Mouse (Mus musculus) neural tube, embryonic 10.5 days (tissue): ENCODE measurements around the gene Gm18596.
"Not testable (repeated sequence)": the region's sequence is repeated elsewhere in the genome, so short reads cannot be mapped to it uniquely, and the experiment has no call there.

Experiments used
- DNase-seq: peaks from one replicate; pipeline ENCODE4 v3.0.0-alpha.2; 2017; ENCODE audit warnings: low spot score; ENCODE audit errors: extremely low spot score

Gm18596 gene

GRCm38 (mm10) chr10:77741924-77742688, at the start of gene Gm18596:
Gm18596 (minus strand) TSS chr10:77742638.
- not testable (repeated sequence) for DNase-seq

GRCm38 (mm10) chr10:77788621-77789020, 46.2 kb upstream of the Gm18596 start:
- DNase-seq, result no peak

- DNase-seq, result not testable (repeated sequence)
Measured at GRCm38 (mm10) chr10:77787876-77788275, 45.4 kb upstream of the Gm18596 start, which contains the start of gene Gm7137. Gm7137 (minus strand) TSS chr10:77788200.

- not testable (repeated sequence) for DNase-seq
Measured at GRCm38 (mm10) chr10:77783396-77783795, 41.0 kb upstream of the Gm18596 start.

- not testable (repeated sequence) for DNase-seq
Measured at GRCm38 (mm10) chr10:77782442-77782841, 40.0 kb upstream of the Gm18596 start, which contains the start of gene Gm3250. Gm3250 (minus strand) TSS chr10:77782542.

GRCm38 (mm10) chr10:77776844-77777243, 34.4 kb upstream of the Gm18596 start, which contains the start of gene Gm7138:
Gm7138 (minus strand) TSS chr10:77776944.
- not testable (repeated sequence) for DNase-seq

- not testable (repeated sequence) for DNase-seq
Measured at GRCm38 (mm10) chr10:77772142-77772541, 29.7 kb upstream of the Gm18596 start.

- DNase-seq, result not testable (repeated sequence)
Measured at GRCm38 (mm10) chr10:77771225-77771624, 28.8 kb upstream of the Gm18596 start, which contains the start of gene Gm3238. Gm3238 (minus strand) TSS chr10:77771325.

GRCm38 (mm10) chr10:77769727-77770126, 27.3 kb upstream of the Gm18596 start:
- DNase-seq, result no peak

GRCm38 (mm10) chr10:77759582-77759981, 17.1 kb upstream of the Gm18596 start, which contains the start of gene Gm3233:
Gm3233 (minus strand) TSS chr10:77759682.
- DNase-seq, result not testable (repeated sequence)

GRCm38 (mm10) chr10:77753448-77753847, 11.0 kb upstream of the Gm18596 start:
- DNase-seq, result no peak

GRCm38 (mm10) chr10:77752312-77752711, 9.9 kb upstream of the Gm18596 start:
- not testable (repeated sequence) for DNase-seq

GRCm38 (mm10) chr10:77751254-77751653, 8.8 kb upstream of the Gm18596 start, which contains the start of gene Gm9736:
Gm9736 (minus strand) TSS chr10:77751354.
- not testable (repeated sequence) for DNase-seq

GRCm38 (mm10) chr10:77750686-77751085, 8.2 kb upstream of the Gm18596 start:
- not testable (repeated sequence) for DNase-seq

- DNase-seq, result no peak
Measured at GRCm38 (mm10) chr10:77738929-77739328, 3.5 kb downstream of the Gm18596 start.

- no peak for DNase-seq
Measured at GRCm38 (mm10) chr10:77735928-77736327, 6.5 kb downstream of the Gm18596 start.

GRCm38 (mm10) chr10:77729241-77729640, 13.2 kb downstream of the Gm18596 start:
- DNase-seq, result no peak

GRCm38 (mm10) chr10:77728280-77728679, 14.2 kb downstream of the Gm18596 start:
- DNase-seq, result no peak

GRCm38 (mm10) chr10:77726186-77726585, 16.3 kb downstream of the Gm18596 start, which contains the start of gene Gm10100:
Gm10100 (plus strand) TSS chr10:77726486.
- no peak for DNase-seq

GRCm38 (mm10) chr10:77724855-77725254, 17.6 kb downstream of the Gm18596 start:
- DNase-seq, result no peak

GRCm38 (mm10) chr10:77720299-77720698, 22.1 kb downstream of the Gm18596 start, which contains the start of gene Krtap12-1:
Krtap12-1 (plus strand) TSS chr10:77720599.
- DNase-seq, result not testable (repeated sequence)

GRCm38 (mm10) chr10:77715507-77715906, 26.9 kb downstream of the Gm18596 start, which contains the start of gene Gm10142:
Gm10142 (plus strand) TSS chr10:77715807.
- no peak for DNase-seq
